Mouse (Mus musculus) heart, embryonic 14.5 days (tissue): ENCODE results near the gene Cd2bp2. TPM values are rescaled to one million over a fixed set of nuclear protein-coding genes. Genes with fewer than 3 reads are reported as not detected.
"Not testable (repeated sequence)": the region's sequence is repeated elsewhere in the genome, so short reads cannot be mapped to it uniquely, and the experiment has no call there.

Source experiments
- ATAC-seq: fragments of 200-750 bp; cut with Nextera tagmentation; 2 replicates; pipeline ENCODE4 v1.8.0; 2017; ENCODE audit warnings: low read depth, moderate TSS enrichment; ENCODE audit not compliant: insufficient number of reproducible peaks, insufficient read depth, low FRiP score
- H3K27ac ChIP-seq, 2 experiments: fragments of 200-500 bp in 1 of 2; fragments of 300-500 bp in 1 of 2; sonication (generic) in 1 of 2; replicated peaks in 1 of 2; 2 replicates each; pipeline ENCODE4 v1.5.1; 2012 to 2014; ENCODE audit warnings: low read depth in 2 of 2, low read length in 2 of 2, control low read depth in 1 of 2, mild to moderate bottlenecking in 1 of 2, mixed read lengths in 1 of 2; ENCODE audit not compliant: control insufficient read depth in 1 of 2, insufficient read depth in 1 of 2
- H3K27me3 ChIP-seq: fragments of 300-500 bp; sonication (generic); 2 replicates; pipeline ENCODE4 v1.6.1; 2014; ENCODE audit warnings: mild to moderate bottlenecking, low read length, control low read depth; ENCODE audit not compliant: control insufficient read depth, insufficient read depth
- H3K36me3 ChIP-seq: fragments of 300-500 bp; sonication (generic); 2 replicates; pipeline ENCODE4 v1.6.1; 2014; ENCODE audit warnings: mild to moderate bottlenecking, control low read depth, low read length, mixed read lengths; ENCODE audit not compliant: control insufficient read depth, insufficient read depth
- H3K4me1 ChIP-seq, 2 experiments: fragments of 200-500 bp in 1 of 2; fragments of 300-500 bp in 1 of 2; sonication (generic) in 1 of 2; 2 replicates each; pipeline ENCODE4 v1.6.1; 2012 to 2014; ENCODE audit warnings: low read length in 2 of 2, control low read depth in 1 of 2, mixed read lengths in 1 of 2; ENCODE audit not compliant: control insufficient read depth in 2 of 2, insufficient read depth in 2 of 2
- H3K4me2 ChIP-seq: fragments of 300-500 bp; sonication (generic); 2 replicates; pipeline ENCODE4 v1.6.1; 2014; ENCODE audit warnings: mild to moderate bottlenecking, low read length
- H3K4me3 ChIP-seq, 2 experiments: fragments of 200-500 bp in 1 of 2; fragments of 300-500 bp in 1 of 2; sonication (generic) in 1 of 2; 2 replicates each; pipeline ENCODE4 v1.5.1; 2012 to 2014; ENCODE audit warnings: low read length in 2 of 2, mild to moderate bottlenecking in 2 of 2, control low read depth in 1 of 2, low read depth in 1 of 2, moderate library complexity in 1 of 2; ENCODE audit not compliant: control insufficient read depth in 1 of 2, insufficient read depth in 1 of 2
- H3K9ac ChIP-seq: fragments of 300-500 bp; sonication (generic); 2 replicates; pipeline ENCODE4 v1.6.1; 2014; ENCODE audit warnings: mild to moderate bottlenecking, low read length
- H3K9me3 ChIP-seq: fragments of 300-500 bp; sonication (generic); 2 replicates; pipeline ENCODE4 v1.6.1; 2016; ENCODE audit warnings: low read length, control low read depth; ENCODE audit not compliant: control insufficient read depth
- WGBS: fragments of 180-500 bp; shearing (Covaris S2); extraction: QIAGEN DNeasy Blood & Tissue Kit; methylation state at CpG from one replicate; pipeline ENCODE4 v1.1.7; 2014; 5-methylcytosine and 5-hydroxymethylcytosine counted together
- polyA plus RNA-seq: library from polyadenylated mRNA; unstranded; fragments of >200 nt; fragmentation: Nextera tagmentation; extraction: Ambion mirVana; gene quantifications from 2 replicates; pipeline ENCODE4 v1.2.1, GENCODE M21; 2014

Gene Cd2bp2
- polyA plus RNA-seq, 1 experiment from 2014 or later = 34.8 TPM

GRCm38 (mm10) chr7:127184720-127185119 lies 11.1 kb downstream of the Cd2bp2 start:
- Histone ChIP-seq H3K27ac (no peak overlapping the region), H3K27me3 (no peaks in the 10 kb centered on the region), H3K4me2 (no peak overlapping the region), H3K4me3 (no peak overlapping the region), H3K9me3 (no peaks in the 10 kb centered on the region), H3K4me1 (no peaks in the 10 kb centered on the region), H3K36me3 (no peaks in the 10 kb centered on the region), H3K9ac (no peak overlapping the region)
- WGBS = 40% methylated on average over 1 of the region's 1 CpGs
- ATAC-seq = no peak

DNA sequence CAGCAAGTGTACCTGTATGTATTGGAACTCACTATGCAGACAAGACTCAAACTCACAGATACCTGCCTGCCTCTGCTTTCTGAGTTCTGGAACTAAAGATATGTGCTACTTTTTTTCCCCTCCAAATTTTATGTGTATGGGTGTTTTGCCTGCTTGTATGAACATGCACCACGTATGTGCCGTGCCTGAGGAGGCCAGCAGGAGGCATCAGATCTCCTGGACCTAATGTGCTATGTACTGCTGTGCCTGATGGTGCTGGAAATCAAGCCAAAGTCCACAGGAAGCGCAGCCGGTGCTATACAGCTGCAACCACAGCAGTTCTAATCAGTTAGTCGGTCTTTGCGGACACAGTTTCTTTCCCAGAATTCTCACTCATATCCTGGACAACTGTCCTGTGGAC lies 12.0 kb downstream of the Cd2bp2 start:
- 66% methylated on average over 6 of the region's 6 CpGs for WGBS
- Histone ChIP-seq H3K27me3 (no peaks in the 10 kb centered on the region), H3K4me3 (no peak overlapping the region), H3K9me3 (no peaks in the 10 kb centered on the region), H3K4me1 (no peaks in the 10 kb centered on the region), H3K4me2 (no peak overlapping the region), H3K9ac (no peak overlapping the region), H3K27ac (no peak overlapping the region; a peak in 1 of 4 replicates), H3K36me3 (no peaks in the 10 kb centered on the region)
- ATAC-seq = no peak

- Histone ChIP-seq H3K9me3 (no peaks in the 10 kb centered on the region), H3K4me1 (no peaks in the 10 kb centered on the region), H3K36me3 (no peaks in the 10 kb centered on the region), H3K4me2 (no peak overlapping the region), H3K27me3 (no peaks in the 10 kb centered on the region), H3K27ac (no peak overlapping the region), H3K9ac (no peak overlapping the region), H3K4me3 (no peak overlapping the region)
- ATAC-seq = no peak
- 59% methylated on average over 8 of the region's 8 CpGs for WGBS
Measured at GRCm38 (mm10) chr7:127183345-127183744, 12.5 kb downstream of the Cd2bp2 start.

- 24% methylated on average over 3 of the region's 3 CpGs for WGBS
- H3K4me1 ChIP-seq, H3K4me2 ChIP-seq, H3K27ac ChIP-seq, H3K27me3 ChIP-seq, ATAC-seq, H3K4me3 ChIP-seq, H3K9ac ChIP-seq, H3K9me3 ChIP-seq, H3K36me3 ChIP-seq: not testable (repeated sequence)
Measured at GRCm38 (mm10) chr7:127181724-127182123, 14.1 kb downstream of the Cd2bp2 start.

DNA sequence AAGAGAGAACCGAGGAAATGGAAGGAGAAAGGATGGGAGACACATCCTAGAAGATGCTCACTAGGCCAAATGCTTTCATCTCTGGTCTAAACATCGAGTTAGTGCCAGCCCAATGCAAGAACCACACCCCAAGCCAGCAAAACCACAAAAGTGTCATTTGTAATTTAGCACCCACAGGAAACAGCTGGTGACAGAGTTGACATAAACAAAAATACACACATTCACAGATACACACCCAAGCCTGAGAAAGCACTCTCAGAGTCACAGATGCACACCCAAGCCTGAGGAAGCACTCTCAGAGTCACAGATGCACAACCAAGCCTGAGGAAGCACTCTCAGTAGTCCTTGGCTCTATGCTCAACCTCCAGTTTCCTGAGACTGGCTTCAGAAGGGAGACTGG lies 15.1 kb downstream of the Cd2bp2 start:
- H3K9ac ChIP-seq = no peak overlapping the region
- no peak overlapping the region for H3K4me3 ChIP-seq
- no peaks in the 10 kb centered on the region for H3K9me3 ChIP-seq
- no peaks in the 10 kb centered on the region for H3K27me3 ChIP-seq
- H3K27ac ChIP-seq = no peak overlapping the region
- H3K4me2 ChIP-seq = no peak overlapping the region
- H3K4me1 ChIP-seq = no peaks in the 10 kb centered on the region
- WGBS = 68% methylated on average over 2 of the region's 2 CpGs
- no peaks in the 10 kb centered on the region for H3K36me3 ChIP-seq
- no peak for ATAC-seq

DNA sequence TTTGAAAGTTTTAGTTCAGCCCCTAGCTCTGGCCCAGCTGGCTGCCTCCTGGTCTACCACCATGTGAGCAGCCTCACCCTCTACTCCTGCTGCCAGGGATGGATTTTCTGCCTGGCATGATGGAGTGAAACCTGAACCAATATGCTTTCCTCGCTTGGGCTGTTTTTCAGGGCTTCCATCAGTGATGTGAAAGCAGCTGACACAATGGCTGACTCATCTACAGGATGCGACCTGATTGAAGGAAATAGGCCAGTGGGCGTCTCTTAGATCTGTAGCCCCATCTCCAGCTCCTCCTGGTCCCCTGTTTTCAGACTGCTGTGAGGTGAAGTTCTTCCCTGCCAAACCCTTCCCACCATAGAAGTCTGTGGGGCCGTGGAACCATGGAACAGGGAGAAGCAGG lies 18.9 kb downstream of the Cd2bp2 start:
- H3K9me3 ChIP-seq = peaks cover 8% of the 10 kb centered on the region; the same call in 1 of the 2 replicates
- H3K4me2 ChIP-seq = no peak overlapping the region
- no peaks in the 10 kb centered on the region for H3K36me3 ChIP-seq
- no peak overlapping the region for H3K4me3 ChIP-seq
- H3K4me1 ChIP-seq = no peaks in the 10 kb centered on the region
- H3K27ac ChIP-seq = no peak overlapping the region
- 59% methylated on average over 4 of the region's 4 CpGs for WGBS
- H3K27me3 ChIP-seq = no peaks in the 10 kb centered on the region
- ATAC-seq = no peak
- no peak overlapping the region for H3K9ac ChIP-seq

- Histone ChIP-seq H3K36me3 (no peaks in the 10 kb centered on the region), H3K4me3 (no peak overlapping the region), H3K27ac (no peak overlapping the region), H3K9me3 (0 out of 2 replicates have a peak, but pooled peaks cover 3% of the 10 kb centered on the region), H3K9ac (no peak overlapping the region), H3K27me3 (no peaks in the 10 kb centered on the region), H3K4me2 (no peak overlapping the region), H3K4me1 (no peaks in the 10 kb centered on the region)
- WGBS = 74% methylated on average over 5 of the region's 5 CpGs
- ATAC-seq = no peak
Measured at GRCm38 (mm10) chr7:127166501-127166900, 29.3 kb downstream of the Cd2bp2 start.
